Mouse (Mus musculus) urinary bladder, postnatal 10 days (tissue): ENCODE measurements around the gene Nfe2.
A peak's percentile ranks its signal among the peaks of the same experiment; 100 is the strongest.

Experiments used
- DNase-seq: peaks from one replicate; pipeline ENCODE4 v3.0.0; 2022; ENCODE audit warnings: low spot score

Gene Nfe2

DNA sequence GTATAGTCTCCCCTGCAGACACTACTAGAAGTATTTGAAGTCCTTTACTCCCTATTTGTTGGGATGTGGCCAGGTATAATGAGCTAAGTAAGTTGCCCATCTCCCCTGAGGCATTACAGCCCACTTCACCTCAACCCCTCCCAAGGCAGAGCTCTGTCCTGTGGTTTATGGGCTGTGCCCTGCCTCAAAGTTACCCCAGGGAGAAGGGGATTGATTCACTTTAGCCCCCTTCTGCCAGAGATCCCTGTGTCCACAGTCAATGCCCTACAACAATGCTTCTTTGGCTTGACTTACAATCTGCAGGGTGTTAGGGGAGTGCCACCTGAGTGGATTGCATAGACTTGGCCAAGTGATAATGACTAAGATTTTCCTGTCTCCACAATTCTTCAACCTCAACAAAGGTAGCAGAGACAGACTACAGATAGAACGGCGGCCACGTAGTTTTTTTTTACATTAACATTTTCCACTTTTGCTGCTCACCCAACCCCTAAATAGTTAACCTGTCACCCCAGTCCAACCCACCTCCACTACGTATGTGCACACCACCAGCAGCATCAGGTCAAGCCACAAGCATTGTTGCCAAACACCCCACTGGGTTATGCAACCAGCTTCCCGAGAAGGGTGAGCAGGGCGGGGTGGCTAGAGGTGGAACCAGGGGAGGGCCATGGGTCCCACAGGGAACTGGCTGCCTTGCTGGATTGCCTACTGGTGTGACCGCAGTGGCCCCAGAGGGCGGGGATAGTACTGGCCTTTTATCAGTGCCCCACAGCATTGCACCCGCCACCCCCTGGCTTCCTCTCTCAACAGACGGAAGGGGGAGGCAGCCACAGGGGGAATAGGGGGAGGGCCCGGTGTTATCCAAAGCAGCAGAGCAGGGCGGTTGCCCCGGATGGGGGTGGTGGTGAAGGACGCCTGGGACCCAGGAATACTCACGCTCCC is at the start of gene Nfe2:
Nfe2 (minus strand) TSS at position 614 of the 939 bp plus-strand sequence.
- no peak for DNase-seq

GRCm38 (mm10) chr15:103307125-103307524 is 48.9 kb upstream of the Nfe2 start:
- DNase-seq: peak; percentile 76

DNA sequence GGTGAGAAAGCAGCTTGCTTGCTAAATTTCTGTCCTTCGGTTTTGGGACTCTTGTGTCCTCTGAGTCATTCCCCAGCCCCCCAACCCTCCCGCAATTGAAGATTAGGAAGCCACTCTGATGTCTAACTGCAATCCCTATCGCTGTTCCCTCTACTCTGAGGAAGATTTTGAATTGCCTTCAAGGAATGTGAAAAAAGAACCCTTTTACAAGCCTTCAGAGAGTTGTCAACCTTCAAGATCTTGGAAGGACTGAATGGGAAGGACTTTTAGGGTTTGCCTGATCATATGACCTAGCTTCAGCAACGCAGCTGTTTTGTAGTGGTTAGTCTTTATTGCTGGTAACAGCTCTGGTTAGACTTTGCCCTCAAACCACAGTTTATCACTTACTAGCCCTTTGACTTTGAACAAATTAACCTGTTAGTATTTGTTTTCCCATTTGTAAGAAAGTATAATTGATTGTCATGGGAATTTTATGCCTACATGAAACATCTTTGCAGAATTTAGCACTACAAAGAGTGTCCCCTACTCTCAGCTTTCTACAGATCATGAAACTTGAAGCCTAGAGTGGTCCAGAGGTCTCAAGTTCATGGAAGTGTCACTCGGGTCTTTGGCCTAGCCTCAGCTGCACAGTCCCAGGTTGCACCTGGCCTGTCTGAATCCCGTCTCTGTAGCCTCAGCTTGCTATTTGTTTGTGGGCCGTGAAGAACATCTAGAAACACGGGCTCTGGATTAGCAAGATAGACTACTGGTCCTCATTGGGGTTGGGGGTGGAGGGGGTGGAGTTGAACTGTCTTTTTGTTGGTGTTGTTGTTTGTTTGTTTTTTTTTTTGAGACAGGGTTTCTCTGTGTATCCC is 47.8 kb upstream of the Nfe2 start:
- DNase-seq: no peak

- peak; percentile 79 for DNase-seq
Measured at GRCm38 (mm10) chr15:103305070-103305678, 47.0 kb upstream of the Nfe2 start.

DNA sequence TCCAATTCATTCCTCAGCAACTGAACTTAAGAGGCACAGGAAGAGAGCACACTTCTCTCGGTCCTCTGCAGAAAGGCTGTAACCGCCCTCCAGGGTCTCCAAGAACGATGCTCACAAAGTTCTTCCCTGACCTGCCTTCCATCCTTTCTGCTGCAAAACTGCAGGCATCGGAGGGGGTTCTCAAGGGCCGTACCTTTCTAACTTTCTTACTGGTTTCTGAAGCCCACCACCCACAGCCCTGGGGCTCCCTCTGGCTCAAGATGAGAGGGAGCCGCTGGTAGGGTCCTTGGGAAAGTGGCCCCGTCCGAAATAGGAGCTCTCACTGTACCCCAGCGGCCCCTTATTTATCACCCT is 46.4 kb upstream of the Nfe2 start:
- no peak for DNase-seq

- DNase-seq: no peak
Measured at GRCm38 (mm10) chr15:103303916-103304615, 45.9 kb upstream of the Nfe2 start.

DNA sequence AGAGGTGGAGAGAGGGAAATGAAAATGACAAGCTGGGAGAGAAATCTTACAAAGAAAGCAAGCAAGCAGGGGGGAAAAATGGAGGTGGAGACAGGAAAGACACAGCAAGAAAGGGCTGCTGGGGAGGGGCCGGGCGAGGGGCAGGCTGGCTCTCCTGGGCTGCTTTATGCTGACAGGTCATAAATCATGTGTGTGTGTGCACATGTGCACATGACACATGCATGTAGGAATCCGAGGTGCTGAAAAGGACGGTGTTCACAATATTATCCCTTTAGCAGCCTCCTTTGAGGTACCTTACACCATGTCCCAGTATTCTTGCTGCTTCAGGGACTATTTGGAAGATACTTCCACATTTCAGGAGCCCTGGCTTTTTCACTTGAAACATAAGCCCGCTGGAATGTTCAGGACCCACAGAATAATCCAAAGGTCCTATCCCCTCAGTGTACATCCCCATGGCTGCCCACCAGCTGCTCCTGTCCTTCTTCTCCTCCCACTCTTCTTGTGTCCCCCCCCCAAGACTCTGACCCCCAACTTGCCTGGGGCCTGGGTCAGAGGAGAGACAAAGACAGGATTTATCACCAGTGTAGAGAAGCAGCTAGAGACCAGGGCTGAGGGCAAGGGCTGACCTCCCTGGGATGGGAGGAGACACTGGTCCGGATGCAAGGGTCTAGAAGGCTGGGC is 44.3 kb upstream of the Nfe2 start:
- DNase-seq: no peak

DNA sequence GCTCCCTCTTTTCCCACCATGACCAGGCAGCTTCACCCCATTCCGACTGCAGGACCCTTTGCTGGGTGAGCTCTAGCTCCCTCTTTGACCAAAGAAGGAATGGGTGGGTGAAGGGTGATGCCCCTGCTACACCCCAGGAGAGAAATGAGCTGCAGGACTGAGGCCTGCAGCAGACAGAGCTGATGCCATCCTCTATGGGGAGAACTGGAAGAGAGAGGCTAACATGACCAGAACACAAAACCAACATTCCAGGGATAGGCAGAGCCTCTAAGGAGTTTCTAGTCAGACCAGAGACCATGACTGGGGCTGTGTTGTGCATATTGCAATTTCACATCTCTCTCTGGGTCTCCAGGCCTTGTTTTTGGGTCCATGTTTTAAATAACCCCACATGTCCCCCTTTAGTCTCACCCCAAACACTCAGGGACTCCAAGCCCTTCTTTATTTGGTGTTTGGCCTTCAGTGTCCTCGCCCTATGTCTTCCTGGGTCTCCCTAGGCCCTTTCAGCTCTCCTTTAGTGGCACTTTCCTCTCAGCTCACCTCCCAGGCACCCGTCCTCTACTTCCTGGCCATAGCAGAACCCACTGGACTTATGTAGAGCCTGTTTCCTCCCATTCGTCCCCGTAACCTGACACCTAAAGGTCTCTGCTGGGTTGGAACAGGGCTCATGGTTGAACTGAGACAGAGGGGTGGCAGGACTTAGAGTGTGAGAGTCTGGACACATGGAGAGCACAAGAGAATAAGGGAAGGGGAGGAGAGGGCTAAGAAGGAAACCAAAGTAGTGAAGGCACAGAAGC is 43.5 kb upstream of the Nfe2 start:
- no peak for DNase-seq

- DNase-seq: no peak
Measured at GRCm38 (mm10) chr15:103301046-103301445, 42.8 kb upstream of the Nfe2 start.

DNA sequence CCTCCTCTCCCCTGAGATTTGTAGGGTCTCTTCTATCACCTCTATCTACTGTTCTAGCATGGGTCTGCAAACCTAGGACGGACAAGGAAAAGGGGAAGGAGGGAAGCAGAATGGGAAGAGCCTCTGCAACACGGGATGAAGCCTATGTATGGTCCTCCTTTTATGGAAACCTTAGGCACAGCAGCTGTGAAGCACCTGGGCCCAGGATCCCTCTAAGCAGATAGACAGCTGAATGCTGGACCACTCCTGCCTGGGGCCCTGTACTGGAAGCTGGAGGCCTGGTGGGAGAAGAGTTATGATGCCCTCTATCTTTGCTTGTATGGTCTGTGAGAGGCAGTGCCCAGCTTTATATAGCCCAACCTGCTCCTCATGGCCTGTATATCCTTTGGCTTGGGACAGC is 42.4 kb upstream of the Nfe2 start:
- DNase-seq: no peak

DNA sequence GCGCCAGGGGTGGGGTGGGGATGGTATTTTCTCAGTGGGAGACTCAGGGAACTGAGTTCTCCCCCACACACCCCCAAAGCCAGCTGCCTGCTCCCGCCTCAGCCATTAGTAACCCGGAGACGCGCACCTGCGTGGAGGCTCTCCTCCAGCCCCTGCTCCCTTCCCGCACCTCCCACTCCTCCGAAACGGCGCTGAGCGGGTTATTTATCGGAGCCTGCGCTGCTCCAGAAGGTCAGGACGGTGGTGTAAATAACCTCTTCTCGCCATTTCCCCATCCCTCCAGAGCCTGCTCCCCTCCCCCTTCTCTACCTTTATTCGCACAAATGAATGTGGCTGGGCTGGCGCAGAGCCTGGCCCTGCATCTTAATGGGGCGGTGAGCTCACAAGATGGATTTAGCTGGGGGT is 41.9 kb upstream of the Nfe2 start:
- no peak for DNase-seq

DNA sequence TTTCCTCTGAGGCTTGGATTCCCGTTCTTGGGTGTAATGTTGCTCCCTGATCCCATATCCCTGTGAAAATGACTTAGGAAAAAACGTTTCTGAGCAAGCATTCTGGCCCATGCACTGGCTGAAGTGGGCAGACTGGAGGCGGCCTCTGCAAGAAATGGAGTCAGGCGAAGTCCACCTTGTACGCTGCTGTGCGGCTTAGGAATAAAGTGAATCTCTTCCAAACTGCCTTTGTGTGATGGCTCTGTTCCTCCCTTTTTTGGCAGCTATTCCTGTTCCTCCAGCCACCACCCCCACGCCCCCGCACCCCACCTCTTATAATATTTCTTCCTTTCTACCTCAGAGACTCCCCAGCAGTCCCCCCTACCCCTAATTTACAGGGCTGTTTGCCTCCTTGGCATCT is 41.4 kb upstream of the Nfe2 start:
- DNase-seq: no peak

GRCm38 (mm10) chr15:103298861-103299616 is 40.8 kb upstream of the Nfe2 start:
- DNase-seq: no peak

DNA sequence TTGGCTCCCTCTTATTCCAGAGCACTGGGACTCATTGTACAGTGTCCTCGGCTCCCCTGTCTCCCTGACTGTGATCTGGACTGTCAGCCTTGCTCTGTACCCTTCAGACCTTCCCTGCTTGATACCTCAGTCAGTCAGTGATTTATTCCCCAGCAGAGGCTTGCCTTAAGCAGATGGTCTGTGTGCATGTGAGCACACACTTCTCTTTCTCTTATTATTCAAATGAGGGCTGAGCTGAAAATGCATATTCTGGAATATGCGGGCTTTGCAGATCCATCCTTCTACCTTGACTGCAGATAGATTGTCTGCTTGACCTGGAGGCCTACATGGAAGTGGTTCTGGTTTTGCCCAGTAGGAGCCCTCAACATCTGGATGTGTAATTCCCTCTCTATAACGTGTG is 39.8 kb upstream of the Nfe2 start:
- DNase-seq: no peak

GRCm38 (mm10) chr15:103297313-103297712 is 39.1 kb upstream of the Nfe2 start:
- DNase-seq: no peak

- no peak for DNase-seq
Measured at GRCm38 (mm10) chr15:103295851-103296250, 37.6 kb upstream of the Nfe2 start.

GRCm38 (mm10) chr15:103294649-103295048 is 36.4 kb upstream of the Nfe2 start:
- DNase-seq: no peak

DNA sequence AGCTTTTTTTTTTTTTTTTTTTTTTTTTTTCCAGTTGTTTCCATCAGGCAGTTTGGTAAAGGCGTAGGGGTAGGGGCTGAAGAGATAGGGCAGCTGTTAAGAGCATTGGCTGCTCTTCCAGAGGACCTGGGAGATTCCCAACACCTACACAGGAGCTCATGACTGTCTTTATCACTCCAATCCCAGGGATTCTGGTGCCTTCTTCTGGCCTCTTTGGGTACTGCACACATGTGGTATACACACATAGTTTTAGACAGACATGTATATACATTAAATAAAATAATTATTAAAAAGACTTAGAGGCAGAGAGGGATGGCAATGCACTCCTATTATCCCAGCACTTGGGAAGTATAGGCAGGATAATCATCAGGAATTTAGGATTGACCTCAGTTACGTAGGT is 35.2 kb upstream of the Nfe2 start:
- DNase-seq: no peak

- no peak for DNase-seq
Measured at GRCm38 (mm10) chr15:103292673-103293345, 34.6 kb upstream of the Nfe2 start.
